ENCODE assay signal across 8 mouse cellular contexts in genomic region chr11:4270744-4271459, GRCm38 (mm10). TPM values are rescaled to one million over a fixed set of nuclear protein-coding genes. Genes with fewer than 3 reads are reported as not detected.
DNase-seq lines count a peak whose midpoint lies in the region; ATAC-seq and TF ChIP-seq lines count a peak whose summit lies in the region.
"Had no signal": no experiment of that assay in that cellular context is flagged by ENCODE, and none has a peak within 500 bp of the region (broad histone marks: within the 10 kb centered on the region; RNA-seq: fewer than 3 reads in every experiment).

No protein-coding gene starts in this region.

- H3K4me3 ChIP-seq in lung, adult 2 months (replicated peaks; ENCODE audit: extremely low read depth, low read depth, low read length): no peak overlapping the region
- no peak overlapping the region for H3K4me3 ChIP-seq in heart, postnatal 0 days (ENCODE audit: low read depth, low read length)
- no peak overlapping the region for H3K4me3 ChIP-seq in stomach, embryonic 15.5 days (replicated peaks)
- H3K4me3 ChIP-seq: neural tube, embryonic 12.5 days had no signal

- H3K36me3 ChIP-seq in heart, postnatal 0 days (replicated peaks; ENCODE audit: control insufficient read depth, insufficient read depth, low read length): no peaks in the 10 kb centered on the region
- no peaks in the 10 kb centered on the region for H3K36me3 ChIP-seq in stomach, embryonic 15.5 days
- H3K36me3 ChIP-seq: neural tube, embryonic 12.5 days had no signal

- ATAC-seq in heart, postnatal 0 days (ENCODE audit: insufficient read depth, low read depth): no peak
- ATAC-seq in stomach, embryonic 15.5 days (ENCODE audit: insufficient read depth, low FRiP score, low read depth): peak; percentile 48

- WGBS in lung, adult 2 months: 34% methylated on average over 19 of the region's 20 CpGs
- 45% methylated on average over 20 of the region's 20 CpGs for WGBS in heart, postnatal 0 days
- 33% methylated on average over 20 of the region's 20 CpGs for whole genome bisulfite sequencing in stomach, embryonic 15.5 days

- H3K27ac ChIP-seq in heart, postnatal 0 days (ENCODE audit: low read depth): no peak overlapping the region; the same call in 1 of the 2 replicates
- H3K27ac ChIP-seq in stomach, embryonic 15.5 days: peak overlapping the region; percentile 71; the same call in 1 of the 2 replicates
- H3K27ac ChIP-seq: neural tube, embryonic 12.5 days had no signal

- 0 out of 2 replicates have a peak, but pooled peaks have one; percentile 10 for TF ChIP-seq CTCF in lung, adult 2 months (IDR thresholded peaks at IDR 0.05; ENCODE audit: insufficient read depth, low read length)
- peak; percentile 29; the same call in 1 of the 2 replicates for TF ChIP-seq CTCF in heart, postnatal 0 days (IDR thresholded peaks at IDR 0.05; ENCODE audit: low read depth)

- no peak for DNase-seq in lung, adult 2 months
- no peak for DNase-seq in lung, postnatal 36 days
- DNase-seq in embryo, embryonic 9.5 days (ENCODE audit: extremely low spot score): peak; percentile 29
- no peak for DNase-seq in heart, postnatal 0 days (ENCODE audit: low spot score)
- DNase-seq in spleen, postnatal 14 days (ENCODE audit: low spot score in 2 of 2): no peak
- DNase-seq in frontal cortex, postnatal 10 days (ENCODE audit: low spot score in 2 of 2): no peak

- H3K27me3 ChIP-seq in heart, postnatal 0 days (ENCODE audit: control insufficient read depth, insufficient read depth, low read length): peaks cover 20% of the 10 kb centered on the region
- H3K27me3 ChIP-seq in stomach, embryonic 15.5 days (replicated peaks): peaks cover 16% of the 10 kb centered on the region

- H3K4me1 ChIP-seq in lung, adult 2 months (ENCODE audit: control insufficient read depth, insufficient read depth, low read length): no peaks in the 10 kb centered on the region; the same call in 1 of the 2 replicates
- H3K4me1 ChIP-seq in heart, postnatal 0 days (ENCODE audit: control insufficient read depth, insufficient read depth): peaks cover 9% of the 10 kb centered on the region; the same call in 1 of the 2 replicates
- H3K4me1 ChIP-seq in stomach, embryonic 15.5 days: peaks cover 17% of the 10 kb centered on the region; the same call in 1 of the 2 replicates

- no peak overlapping the region for H3K4me2 ChIP-seq in heart, postnatal 0 days (ENCODE audit: low read depth, low read length)
- no peak overlapping the region for H3K4me2 ChIP-seq in stomach, embryonic 15.5 days
- H3K4me2 ChIP-seq: neural tube, embryonic 12.5 days had no signal

- no peaks in the 10 kb centered on the region for H3K9me3 ChIP-seq in heart, postnatal 0 days (replicated peaks; ENCODE audit: control insufficient read depth, low read length)
- no peaks in the 10 kb centered on the region for H3K9me3 ChIP-seq in stomach, embryonic 15.5 days
- H3K9me3 ChIP-seq: neural tube, embryonic 12.5 days had no signal

- no peak for TF ChIP-seq EP300 in heart, postnatal 0 days (IDR thresholded peaks at IDR 0.05; ENCODE audit: low read depth)

- no peak for TF ChIP-seq POLR2A in lung, adult 2 months (IDR thresholded peaks at IDR 0.05; ENCODE audit: borderline replicate concordance, extremely low read depth, low read depth, low read length)

- no peak overlapping the region for H3K9ac ChIP-seq in heart, postnatal 0 days (replicated peaks; ENCODE audit: low read depth, low read length)
- no peak overlapping the region for H3K9ac ChIP-seq in stomach, embryonic 15.5 days
- H3K9ac ChIP-seq: neural tube, embryonic 12.5 days had no signal

RNA-seq across cellular contexts. Expression of gene Lif, which starts 13.5 kb away (rescaled TPM):
- 3.5 and 4.9 TPM in 2 replicates for polyA plus RNA-seq in lung, adult 2 months (2012; rRNA removed)
- 0.54 and 0.73 TPM in 2 replicates for total RNA-seq in heart, postnatal 0 days (2014; rRNA removed; ENCODE audit: low replicate concordance)
- polyA plus RNA-seq in heart, postnatal 0 days (2015; fragmentation: Nextera tagmentation; extraction: Ambion mirVana): 0.32 and 0.71 TPM in 2 replicates
- polyA plus RNA-seq in stomach, embryonic 15.5 days (2015; fragmentation: Nextera tagmentation; extraction: Ambion mirVana): 0.61 and 0.65 TPM in 2 replicates
- polyA plus RNA-seq: neural tube, embryonic 12.5 days had no signal

RNA-seq across cellular contexts. Expression of gene Osm, which starts 34.7 kb away (rescaled TPM):
- polyA plus RNA-seq in lung, adult 2 months (2012; rRNA removed): 1.0 and 1.3 TPM in 2 replicates
- total RNA-seq in heart, postnatal 0 days (2014; rRNA removed; ENCODE audit: low replicate concordance): 0.84 TPM in 1 of 2 replicates, not detected in the other
- polyA plus RNA-seq in heart, postnatal 0 days (2015; fragmentation: Nextera tagmentation; extraction: Ambion mirVana): 0.10 TPM in 1 of 2 replicates, not detected in the other
- polyA plus RNA-seq in stomach, embryonic 15.5 days (2015; fragmentation: Nextera tagmentation; extraction: Ambion mirVana): 0.22 TPM in 2 replicates
- polyA plus RNA-seq: neural tube, embryonic 12.5 days had no signal

RNA-seq across cellular contexts. Expression of gene Castor1, which starts 52.9 kb away (rescaled TPM):
- polyA plus RNA-seq in lung, adult 2 months (2012; rRNA removed): 23.3 and 26.2 TPM in 2 replicates
- total RNA-seq in heart, postnatal 0 days (2014; rRNA removed; ENCODE audit: low replicate concordance): 25.1 and 32.6 TPM in 2 replicates
- polyA plus RNA-seq in heart, postnatal 0 days (2015; fragmentation: Nextera tagmentation; extraction: Ambion mirVana): 8.1 and 8.4 TPM in 2 replicates
- polyA plus RNA-seq in stomach, embryonic 15.5 days (2015; fragmentation: Nextera tagmentation; extraction: Ambion mirVana): 3.8 and 4.8 TPM in 2 replicates
